Mouse (Mus musculus): ENCODE measurements around the gene Serpina16. TPM values are rescaled to one million over a fixed set of nuclear protein-coding genes. Genes with fewer than 3 reads are reported as not detected.

The Serpina16 gene
- total RNA-seq (2014; rRNA removed) (not detected in 2 replicates), polyA plus RNA-seq (2015; fragmentation: Nextera tagmentation; extraction: Ambion mirVana) (not detected in 2 replicates)

DNA sequence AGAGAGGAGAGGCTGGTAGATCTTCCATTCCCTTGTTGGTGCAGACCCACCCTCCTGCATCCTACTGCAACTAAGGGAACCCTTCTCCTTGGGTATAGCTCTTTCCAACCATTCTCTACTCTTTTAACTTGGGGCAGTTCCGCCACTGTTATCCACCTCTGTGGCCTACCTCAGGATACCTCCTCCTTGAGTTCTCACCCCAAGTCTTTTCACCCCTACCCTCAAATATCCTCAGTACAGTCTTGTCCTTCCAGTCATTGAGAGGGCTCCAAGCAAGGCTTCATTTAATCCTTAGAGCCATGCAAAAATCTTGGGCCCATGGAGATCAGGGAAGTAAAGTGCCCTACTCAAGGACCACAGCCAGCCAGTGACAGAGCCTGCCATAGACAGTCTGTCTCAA is at the start of gene Serpina16:
Gene Serpina16 (minus strand): TSS at position 101 of the 400 bp plus-strand sequence.
- WGBS: 95% methylated on average over 1 of the region's 1 CpGs

DNA sequence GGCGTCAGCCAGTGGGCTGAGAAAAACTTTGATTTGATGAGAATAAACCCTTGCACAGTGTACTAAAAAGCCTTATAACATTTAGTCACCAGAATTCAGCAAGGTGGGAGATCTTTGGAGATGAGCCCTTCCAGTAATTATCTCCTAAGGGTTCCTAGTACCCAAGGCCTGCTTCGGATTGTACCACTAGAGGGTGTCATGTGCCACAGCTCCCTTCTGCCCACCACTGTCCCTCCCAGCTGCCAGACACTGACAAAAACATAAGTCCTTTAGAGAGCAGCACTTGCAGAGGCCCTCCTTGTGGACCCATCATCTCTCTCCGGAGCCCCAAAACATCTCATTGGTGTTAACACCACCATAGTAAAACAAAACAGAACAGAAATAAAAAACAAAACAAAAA is 35.6 kb upstream of the Serpina16 start:
- H3K9ac ChIP-seq (replicated peaks; ENCODE audit: low read length, poor library complexity, severe bottlenecking): no peak overlapping the region
- no peak for TF ChIP-seq CTCF (IDR thresholded peaks at IDR 0.05)
- no peak for ATAC-seq (ENCODE audit: low FRiP score)
- no peak overlapping the region for H3K27ac ChIP-seq (ENCODE audit: low read depth, low read length)
- H3K4me3 ChIP-seq (ENCODE audit: low read depth, low read length): no peak overlapping the region
- H3K36me3 ChIP-seq (ENCODE audit: insufficient read depth, low read length): no peaks in the 10 kb centered on the region
- H3K9me3 ChIP-seq (ENCODE audit: low read length): no peaks in the 10 kb centered on the region; the same call in 1 of the 2 replicates
- H3K27me3 ChIP-seq (ENCODE audit: insufficient read depth, low read length): no peaks in the 10 kb centered on the region
- 73% methylated on average over 3 of the region's 3 CpGs for WGBS
- H3K4me1 ChIP-seq (ENCODE audit: insufficient read depth, low read length): no peaks in the 10 kb centered on the region
- H3K4me2 ChIP-seq (ENCODE audit: low read depth, low read length, poor library complexity, severe bottlenecking): no peak overlapping the region
- DNase-seq (ENCODE audit: low spot score): no peak

More for the DNA sequence above, at the start of gene Serpina16:
- Histone ChIP-seq H3K4me1 (ENCODE audit: insufficient read depth, low read length) (no peaks in the 10 kb centered on the region), H3K27me3 (ENCODE audit: insufficient read depth, low read length) (no peaks in the 10 kb centered on the region), H3K4me2 (ENCODE audit: low read depth, low read length, poor library complexity, severe bottlenecking) (no peak within 1 kb of the TSS), H3K4me3 (ENCODE audit: low read depth, low read length) (no peak within 1 kb of the TSS), H3K9me3 (ENCODE audit: low read length) (no peaks in the 10 kb centered on the region), H3K27ac (ENCODE audit: low read depth, low read length) (no peak within 1 kb of the TSS), H3K9ac (replicated peaks; ENCODE audit: low read length, poor library complexity, severe bottlenecking) (no peak within 1 kb of the TSS), H3K36me3 (ENCODE audit: insufficient read depth, low read length) (no peaks in the 10 kb centered on the region)
- DNase-seq (ENCODE audit: low spot score) (no peak), ATAC-seq (ENCODE audit: low FRiP score) (no peak)
- no peak for TF ChIP-seq CTCF (IDR thresholded peaks at IDR 0.05)

DNA sequence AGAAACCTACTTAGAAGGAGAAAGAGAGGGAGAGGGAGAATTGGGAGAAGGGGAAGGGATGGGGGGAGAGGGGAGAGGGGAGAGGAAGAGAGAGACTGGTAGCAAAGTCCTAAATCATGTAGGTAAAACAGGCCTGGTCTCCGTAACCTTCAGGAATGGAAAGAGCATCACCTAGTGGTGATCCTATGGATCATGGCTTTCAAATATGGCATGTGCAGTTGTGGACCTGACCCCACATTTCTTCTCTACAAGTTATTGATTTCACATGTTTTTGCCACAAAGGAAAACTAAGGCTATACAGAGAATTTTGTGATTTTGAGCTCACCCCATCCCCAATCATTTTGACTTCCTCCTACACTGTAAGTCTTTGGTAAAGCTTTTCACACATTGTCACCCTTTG is 34.5 kb upstream of the Serpina16 start:
- H3K36me3 ChIP-seq (ENCODE audit: insufficient read depth, low read length): no peaks in the 10 kb centered on the region
- H3K4me1 ChIP-seq (ENCODE audit: insufficient read depth, low read length): no peaks in the 10 kb centered on the region
- no peak overlapping the region for H3K27ac ChIP-seq (ENCODE audit: low read depth, low read length)
- H3K9ac ChIP-seq (replicated peaks; ENCODE audit: low read length, poor library complexity, severe bottlenecking): no peak overlapping the region
- peak; percentile 55 for TF ChIP-seq CTCF (IDR thresholded peaks at IDR 0.05)
- no peak overlapping the region for H3K4me2 ChIP-seq (ENCODE audit: low read depth, low read length, poor library complexity, severe bottlenecking)
- WGBS: 76% methylated on average over 1 of the region's 1 CpGs
- H3K27me3 ChIP-seq (ENCODE audit: insufficient read depth, low read length): no peaks in the 10 kb centered on the region
- DNase-seq (ENCODE audit: low spot score) (no peak), ATAC-seq (ENCODE audit: low FRiP score) (no peak)
- no peak overlapping the region for H3K4me3 ChIP-seq (ENCODE audit: low read depth, low read length)
- H3K9me3 ChIP-seq (ENCODE audit: low read length): no peaks in the 10 kb centered on the region

DNA sequence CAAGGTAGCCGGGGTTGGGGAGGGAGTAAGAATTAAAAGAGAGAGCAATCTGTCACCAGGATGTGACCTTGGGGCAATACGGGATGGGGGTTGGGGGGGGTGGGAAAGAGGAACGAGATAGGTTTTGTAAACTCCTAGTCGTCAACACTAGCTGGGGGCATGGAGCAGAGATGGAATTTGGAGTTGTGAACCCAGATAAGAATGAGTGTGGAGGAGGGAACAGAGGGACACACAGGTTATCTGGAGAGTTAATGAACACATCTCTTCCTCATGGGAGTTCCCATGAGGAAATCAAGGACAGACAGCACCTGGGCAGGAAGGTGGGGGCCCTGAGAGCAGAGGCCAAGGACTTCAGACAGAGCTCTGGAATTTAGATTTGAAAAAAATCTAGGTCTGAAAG is 30.2 kb upstream of the Serpina16 start:
- Histone ChIP-seq H3K27me3 (ENCODE audit: insufficient read depth, low read length) (no peaks in the 10 kb centered on the region), H3K9ac (replicated peaks; ENCODE audit: low read length, poor library complexity, severe bottlenecking) (no peak overlapping the region), H3K4me3 (ENCODE audit: low read depth, low read length) (no peak overlapping the region), H3K36me3 (ENCODE audit: insufficient read depth, low read length) (no peaks in the 10 kb centered on the region), H3K9me3 (ENCODE audit: low read length) (no peaks in the 10 kb centered on the region), H3K4me1 (ENCODE audit: insufficient read depth, low read length) (no peaks in the 10 kb centered on the region), H3K27ac (ENCODE audit: low read depth, low read length) (no peak overlapping the region), H3K4me2 (ENCODE audit: low read depth, low read length, poor library complexity, severe bottlenecking) (no peak overlapping the region)
- ATAC-seq (ENCODE audit: low FRiP score) (no peak), DNase-seq (ENCODE audit: low spot score) (no peak)
- WGBS: 84% methylated on average over 4 of the region's 4 CpGs
- TF ChIP-seq CTCF (IDR thresholded peaks at IDR 0.05): no peak

DNA sequence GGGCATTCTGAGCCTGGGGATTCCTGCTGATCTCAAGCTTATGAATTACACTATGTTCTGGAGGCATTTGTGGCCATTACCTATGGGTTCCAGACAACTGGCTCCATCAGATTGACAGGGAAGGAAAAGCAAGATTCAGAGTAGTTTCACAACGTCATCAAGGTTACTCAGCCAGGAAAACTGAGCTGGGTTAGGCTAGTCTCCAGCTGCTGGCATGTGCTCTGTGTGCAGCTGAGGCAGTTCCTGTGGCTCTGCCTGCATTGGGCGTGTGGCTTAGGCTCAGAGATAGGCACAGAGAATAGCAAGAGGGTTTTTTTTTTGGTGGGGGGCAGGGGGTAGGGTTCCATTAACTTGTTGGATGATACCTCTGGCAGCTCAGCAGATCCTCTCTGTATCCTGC is 29.6 kb upstream of the Serpina16 start:
- 71% methylated on average over 2 of the region's 2 CpGs for whole genome bisulfite sequencing
- DNase-seq (ENCODE audit: low spot score) (no peak), ATAC-seq (ENCODE audit: low FRiP score) (no peak)
- Histone ChIP-seq H3K4me1 (ENCODE audit: insufficient read depth, low read length) (no peaks in the 10 kb centered on the region), H3K27me3 (ENCODE audit: insufficient read depth, low read length) (no peaks in the 10 kb centered on the region), H3K4me3 (ENCODE audit: low read depth, low read length) (no peak overlapping the region), H3K27ac (ENCODE audit: low read depth, low read length) (no peak overlapping the region), H3K9ac (replicated peaks; ENCODE audit: low read length, poor library complexity, severe bottlenecking) (no peak overlapping the region), H3K4me2 (ENCODE audit: low read depth, low read length, poor library complexity, severe bottlenecking) (no peak overlapping the region), H3K9me3 (ENCODE audit: low read length) (no peaks in the 10 kb centered on the region), H3K36me3 (ENCODE audit: insufficient read depth, low read length) (no peaks in the 10 kb centered on the region)
- TF ChIP-seq CTCF (IDR thresholded peaks at IDR 0.05): no peak

DNA sequence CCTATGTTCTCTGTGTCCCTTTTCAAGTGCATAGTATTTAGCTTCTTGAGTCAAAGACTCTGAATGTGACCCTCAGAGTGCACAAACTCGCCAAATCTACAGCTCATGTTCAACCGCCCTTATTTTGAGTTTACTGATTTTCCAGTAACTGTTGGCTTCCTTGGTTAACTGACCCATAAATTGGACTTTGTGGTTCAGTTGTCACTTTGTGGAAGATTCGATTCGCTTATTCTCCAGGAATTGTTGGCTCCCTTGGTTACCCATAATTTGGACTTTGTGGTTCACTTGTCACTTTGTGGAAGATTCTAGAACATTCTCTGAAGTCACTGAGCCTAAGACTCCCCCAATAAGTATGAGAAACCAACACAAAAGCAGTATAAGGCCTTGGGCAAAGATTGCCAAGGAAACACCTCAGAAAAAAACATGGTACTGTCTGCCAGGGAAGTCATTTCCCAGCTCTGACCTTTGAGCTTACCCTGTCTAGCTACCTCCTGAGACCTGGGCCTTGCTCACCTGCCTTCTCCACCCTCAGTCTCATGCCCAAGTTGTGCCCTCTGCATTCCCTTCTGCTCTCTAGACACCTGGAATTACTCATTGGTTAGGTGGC is 24.3 kb upstream of the Serpina16 start:
- 83% methylated on average over 4 of the region's 4 CpGs for WGBS

More for the DNA sequence above, 24.3 kb upstream of the Serpina16 start:
- H3K4me3 ChIP-seq (ENCODE audit: low read depth, low read length): no peak overlapping the region
- ATAC-seq (ENCODE audit: low FRiP score) (no peak), DNase-seq (ENCODE audit: low spot score) (no peak)
- no peaks in the 10 kb centered on the region for H3K4me1 ChIP-seq (ENCODE audit: insufficient read depth, low read length)
- no peak overlapping the region for H3K27ac ChIP-seq (ENCODE audit: low read depth, low read length)
- H3K27me3 ChIP-seq (ENCODE audit: insufficient read depth, low read length): no peaks in the 10 kb centered on the region
- no peaks in the 10 kb centered on the region for H3K36me3 ChIP-seq (ENCODE audit: insufficient read depth, low read length)
- no peak overlapping the region for H3K4me2 ChIP-seq (ENCODE audit: low read depth, low read length, poor library complexity, severe bottlenecking)
- no peak overlapping the region for H3K9ac ChIP-seq (replicated peaks; ENCODE audit: low read length, poor library complexity, severe bottlenecking)
- no peaks in the 10 kb centered on the region for H3K9me3 ChIP-seq (ENCODE audit: low read length)
- no peak for TF ChIP-seq CTCF (IDR thresholded peaks at IDR 0.05)

All from midbrain, postnatal 0 days (tissue).